Mouse (Mus musculus) hematopoietic stem cell, adult 5-6 weeks (primary cell): ENCODE measurements around the gene Sipa1l2. TPM values are rescaled to one million over a fixed set of nuclear protein-coding genes. Genes with fewer than 3 reads are reported as not detected.

Experiments used
- ATAC-seq, 2 experiments: fragments of 125-278 bp in 1 of 2; replicated peaks in 1 of 2; 2 replicates each; pipeline ENCODE4 v1.8.0; 2016 to 2017; ENCODE audit warnings: inconsistent platforms in 2 of 2, mild to moderate bottlenecking in 2 of 2, moderate number of reproducible peaks in 2 of 2, low read depth in 1 of 2, moderate TSS enrichment in 1 of 2; ENCODE audit not compliant: low FRiP score in 2 of 2, poor library complexity in 2 of 2, severe bottlenecking in 2 of 2, insufficient read depth in 1 of 2, low TSS enrichment in 1 of 2
- total RNA-seq: library from RNA; stranded (forward); fragments of 172-1452, 232-1000 nt; gene quantifications from 2 replicates; pipeline ENCODE4 v1.2.3, GENCODE M21; 2017

Sipa1l2 gene
- total RNA-seq, 1 experiment from 2014 or later, result 0.94 TPM

- peak in 1 of 2 experiments; percentile 18; a peak in 2 of 4 replicates for ATAC-seq
Measured at GRCm38 (mm10) chr8:125558109-125559065, 11.2 kb downstream of the Sipa1l2 start.

GRCm38 (mm10) chr8:125557391-125558108 lies 12.1 kb downstream of the Sipa1l2 start:
- ATAC-seq, result no peak

GRCm38 (mm10) chr8:125556706-125557105 lies 12.9 kb downstream of the Sipa1l2 start:
- no peak for ATAC-seq

GRCm38 (mm10) chr8:125550567-125550966 lies 19.0 kb downstream of the Sipa1l2 start:
- no peak for ATAC-seq

- no peak for ATAC-seq
Measured at GRCm38 (mm10) chr8:125547296-125547695, 22.3 kb downstream of the Sipa1l2 start.

- ATAC-seq, result no peak
Measured at GRCm38 (mm10) chr8:125545866-125546265, 23.7 kb downstream of the Sipa1l2 start.

GRCm38 (mm10) chr8:125542893-125543613 lies 26.6 kb downstream of the Sipa1l2 start:
- peak; percentile 34 to 48; a peak in 2 of 4 replicates for ATAC-seq

GRCm38 (mm10) chr8:125539056-125540013 lies 30.3 kb downstream of the Sipa1l2 start:
- ATAC-seq, result no peak

GRCm38 (mm10) chr8:125538265-125538664 lies 31.3 kb downstream of the Sipa1l2 start:
- ATAC-seq, result no peak

GRCm38 (mm10) chr8:125533709-125534108 lies 35.9 kb downstream of the Sipa1l2 start:
- no peak for ATAC-seq

GRCm38 (mm10) chr8:125532953-125533352 lies 36.7 kb downstream of the Sipa1l2 start:
- ATAC-seq, result no peak

- no peak for ATAC-seq
Measured at GRCm38 (mm10) chr8:125532177-125532576, 37.4 kb downstream of the Sipa1l2 start.

GRCm38 (mm10) chr8:125531640-125532039 lies 38.0 kb downstream of the Sipa1l2 start:
- peak; percentile 83 to 85; a peak in 3 of 4 replicates for ATAC-seq

GRCm38 (mm10) chr8:125531088-125531438 lies 38.5 kb downstream of the Sipa1l2 start:
- no peak for ATAC-seq

- ATAC-seq, result no peak
Measured at GRCm38 (mm10) chr8:125530187-125531087, 39.2 kb downstream of the Sipa1l2 start.

- no peak for ATAC-seq
Measured at GRCm38 (mm10) chr8:125529019-125529418, 40.6 kb downstream of the Sipa1l2 start.
